Comparison of ENCODE assay signal across 7 mouse cellular contexts in the genomic region with DNA sequence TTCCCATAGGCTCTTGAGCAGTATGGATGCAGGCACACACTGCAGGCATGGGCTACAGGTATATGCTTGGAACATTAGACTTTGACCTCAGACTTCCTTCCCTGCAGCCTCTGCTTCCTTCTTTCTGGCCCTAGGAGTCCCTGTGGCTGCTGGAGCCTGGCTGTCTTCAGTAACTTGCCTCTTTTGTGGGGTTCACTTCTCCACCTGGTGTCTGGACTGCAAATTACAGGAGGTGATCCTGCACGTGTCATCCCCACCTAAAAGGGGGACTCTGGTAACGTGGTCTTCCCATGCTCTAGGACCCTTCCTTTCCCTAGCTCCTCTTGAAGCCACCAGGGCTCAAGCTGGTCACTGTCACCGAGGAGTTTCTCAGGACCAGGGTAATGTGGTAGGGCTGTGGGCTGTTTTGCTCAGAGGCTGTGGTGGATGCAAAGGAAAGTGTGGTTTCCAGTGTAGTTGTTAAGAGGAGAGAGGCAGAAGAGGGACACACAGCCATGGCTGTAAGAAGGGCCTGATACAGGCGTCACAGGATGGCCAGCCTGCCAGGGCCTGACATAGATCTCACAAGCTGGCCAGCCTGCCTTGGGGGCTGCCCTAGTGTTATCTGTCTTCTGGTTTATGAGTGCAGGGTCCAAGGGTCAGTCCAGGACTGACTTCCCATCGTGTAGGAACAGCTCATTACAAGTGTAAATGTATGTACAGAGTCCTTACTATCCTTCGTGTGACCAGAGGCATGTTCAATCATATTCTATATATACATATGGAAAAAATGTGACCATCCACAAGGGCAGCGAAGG. TPM values are rescaled to one million over a fixed set of nuclear protein-coding genes. Genes with fewer than 3 reads are reported as not detected.
DNase-seq lines count a peak whose midpoint lies in the region; ATAC-seq lines count a peak whose summit lies in the region.

No protein-coding gene starts in this region.

- 58% methylated on average over 7 of the region's 7 CpGs for WGBS in embryonic facial prominence, embryonic 11.5 days

- no peaks in the 10 kb centered on the region for H3K36me3 ChIP-seq in embryonic facial prominence, embryonic 11.5 days (replicated peaks; ENCODE audit: control insufficient read depth, insufficient read depth, low read depth, low read length)

- no peak overlapping the region for H3K27ac ChIP-seq in embryonic facial prominence, embryonic 11.5 days (replicated peaks; ENCODE audit: low read depth, low read length)

- intact Hi-C loops in left cerebral cortex, postnatal 4 days (cut with DNase I) = loop anchor here (10.0 kb wide), 1 partner anchor 216 kb away; no protein-coding TSS in a partner anchor

- peak; percentile 66 for ATAC-seq in activated CD4-positive, CD25-positive, alpha-beta regulatory T cell, adult 4 months
- ATAC-seq in embryonic facial prominence, embryonic 11.5 days (replicated peaks; ENCODE audit: insufficient number of reproducible peaks, low FRiP score, low TSS enrichment, low read depth) = peak; percentile 62; the same call in 1 of the 2 replicates

- H3K4me2 ChIP-seq in embryonic facial prominence, embryonic 11.5 days (ENCODE audit: low read depth, low read length) = no peak overlapping the region

- H3K27me3 ChIP-seq in embryonic facial prominence, embryonic 11.5 days (ENCODE audit: control insufficient read depth, insufficient read depth, low read length) = no peaks in the 10 kb centered on the region

- H3K4me3 ChIP-seq in embryonic facial prominence, embryonic 11.5 days (ENCODE audit: low read depth, low read length) = no peak overlapping the region

- peak; percentile 30 for DNase-seq in left cerebral cortex, postnatal 4 days
- no peak for DNase-seq in left cerebral cortex, adult 8-10 months (ENCODE audit: low spot score in 2 of 2)
- peak; percentile 54 for DNase-seq in embryonic facial prominence, embryonic 11.5 days (ENCODE audit: low spot score)
- DNase-seq in kidney, postnatal 10 days = peak; percentile 62
- peak; percentile 53 for DNase-seq in lung, postnatal 36 days
- no peak for DNase-seq in gastrocnemius, postnatal 25 days

- H3K9ac ChIP-seq in embryonic facial prominence, embryonic 11.5 days (replicated peaks; ENCODE audit: low read length) = no peak overlapping the region

- no peaks in the 10 kb centered on the region for H3K4me1 ChIP-seq in embryonic facial prominence, embryonic 11.5 days (ENCODE audit: control insufficient read depth, insufficient read depth, low read length)

- no peaks in the 10 kb centered on the region for H3K9me3 ChIP-seq in embryonic facial prominence, embryonic 11.5 days (replicated peaks; ENCODE audit: control insufficient read depth, low read length)

RNA-seq across cellular contexts. Expression of a gene that starts 59.6 kb away (rescaled TPM):
- 1 to 10 TPM; 6.6 to 7.1 TPM for total RNA-seq in left cerebral cortex, postnatal 4 days (2021)
- total RNA-seq in left cerebral cortex, adult 8-10 months (2022) = 10 to 100 TPM; 11.3 to 14.8 (median 13.1) TPM
- 10 to 100 TPM; 16.6 to 17.1 TPM for polyA plus RNA-seq in activated CD4-positive, CD25-positive, alpha-beta regulatory T cell, adult 4 months (2017; shearing (Covaris generic))
- polyA plus RNA-seq in embryonic facial prominence, embryonic 11.5 days (2014; fragmentation: Nextera tagmentation; extraction: Ambion mirVana) = 15.6 and 16.3 TPM in 2 replicates
- 1 to 10 TPM; 1.5 to 2.0 TPM for total RNA-seq in gastrocnemius, postnatal 25 days (2021)

Comparison
In these comparisons a context has a peak if more than half of its experiments do, and no peak if none do; other contexts are left out.
1. DNase-seq: peak in left cerebral cortex, postnatal 4 days (single experiment), embryonic facial prominence, embryonic 11.5 days (single experiment), kidney, postnatal 10 days (single experiment) and lung, postnatal 36 days (single experiment); none in left cerebral cortex, adult 8-10 months (0 of 2) and gastrocnemius, postnatal 25 days (single experiment).